Mouse (Mus musculus): ENCODE data around the gene Clip2. TPM values are rescaled to one million over a fixed set of nuclear protein-coding genes. Genes with fewer than 3 reads are reported as not detected.
"Not testable (repeated sequence)": the region's sequence is repeated elsewhere in the genome, so short reads cannot be mapped to it uniquely, and the experiment has no call there.

Gene Clip2
- total RNA-seq, 2 experiments from 2014 or later = 16.7 to 17.7 TPM

DNA sequence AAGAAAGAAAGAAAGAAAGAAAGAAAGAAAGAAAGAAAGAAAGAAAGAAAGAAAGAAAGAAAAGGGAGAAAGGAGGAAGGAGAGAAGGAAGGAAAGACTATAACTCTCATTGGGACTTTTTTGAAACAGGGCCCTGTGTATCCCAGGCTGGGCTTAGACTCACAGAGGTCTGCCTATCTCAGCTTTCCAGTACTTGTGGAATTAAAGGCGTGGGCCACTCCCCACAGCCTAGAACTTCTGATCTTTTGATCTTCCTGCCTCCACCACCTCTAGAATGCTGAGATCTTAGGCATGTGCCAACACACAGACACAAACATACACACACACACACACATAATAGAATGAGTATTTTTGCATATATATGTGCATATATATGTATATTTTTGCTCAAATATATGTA is 87.0 kb downstream of the Clip2 start:
- no peak for DNase-seq (ENCODE audit: low spot score in 2 of 2)

DNA sequence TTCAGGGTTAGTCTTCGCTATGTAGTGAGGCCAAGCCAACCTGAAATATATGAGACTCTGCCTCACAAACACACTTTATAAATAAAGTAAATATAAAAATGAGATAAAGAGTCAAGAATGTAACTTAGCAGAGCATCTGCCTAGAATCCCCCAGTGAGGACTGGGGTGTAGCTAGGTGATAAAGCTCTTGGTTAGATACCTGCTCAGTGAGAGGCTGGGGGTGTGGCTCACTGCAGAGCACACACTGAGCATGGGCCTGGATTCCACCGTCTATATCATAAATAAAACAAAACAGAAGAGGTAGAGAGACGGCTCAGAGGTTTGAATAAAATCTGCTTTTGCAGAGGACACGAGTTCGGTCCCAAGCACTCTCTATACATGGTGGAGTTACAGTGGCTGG is 88.0 kb downstream of the Clip2 start:
- DNase-seq (ENCODE audit: low spot score in 2 of 2) = no peak

DNA sequence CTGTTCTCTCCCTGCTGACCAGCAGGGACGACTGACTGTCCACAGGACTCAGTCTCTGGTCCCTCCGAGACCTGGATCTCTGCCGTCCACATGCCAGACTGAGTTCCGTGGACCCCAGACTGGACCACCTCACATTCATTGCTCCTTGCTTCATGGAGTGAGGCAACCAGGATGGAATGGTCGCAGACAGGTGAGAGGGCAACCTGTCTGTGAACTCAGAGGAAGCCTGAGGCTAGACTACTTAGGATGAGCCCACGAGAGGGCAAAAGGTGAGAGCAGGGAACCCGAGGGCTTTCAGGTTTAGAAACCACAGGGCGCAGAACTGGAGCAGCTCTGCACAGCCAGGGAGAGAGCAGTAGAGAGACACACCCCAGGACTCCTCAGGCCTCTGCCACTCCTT is 89.5 kb downstream of the Clip2 start:
- no peak for DNase-seq (ENCODE audit: low spot score in 2 of 2)

DNA sequence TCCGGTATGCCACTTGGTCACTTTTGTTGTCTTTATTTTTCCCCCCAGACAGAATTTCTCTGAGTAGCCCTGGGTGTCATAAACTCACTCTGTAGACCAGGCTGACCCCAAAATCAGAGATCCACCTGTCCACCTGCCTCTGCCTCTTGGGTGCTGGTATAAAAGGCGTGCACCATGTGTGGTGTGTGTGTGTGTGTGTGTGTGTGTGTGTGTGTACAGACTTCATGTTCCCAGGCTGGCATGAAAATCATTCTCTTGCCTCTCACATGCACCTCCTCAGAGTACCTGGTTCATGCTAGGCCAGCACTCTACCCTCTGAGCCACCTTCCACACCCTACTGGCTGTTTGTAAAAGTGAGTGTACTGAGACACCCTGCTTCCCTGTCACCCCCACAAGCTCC is 89.9 kb downstream of the Clip2 start:
- no peak for DNase-seq (ENCODE audit: low spot score in 2 of 2)

DNA sequence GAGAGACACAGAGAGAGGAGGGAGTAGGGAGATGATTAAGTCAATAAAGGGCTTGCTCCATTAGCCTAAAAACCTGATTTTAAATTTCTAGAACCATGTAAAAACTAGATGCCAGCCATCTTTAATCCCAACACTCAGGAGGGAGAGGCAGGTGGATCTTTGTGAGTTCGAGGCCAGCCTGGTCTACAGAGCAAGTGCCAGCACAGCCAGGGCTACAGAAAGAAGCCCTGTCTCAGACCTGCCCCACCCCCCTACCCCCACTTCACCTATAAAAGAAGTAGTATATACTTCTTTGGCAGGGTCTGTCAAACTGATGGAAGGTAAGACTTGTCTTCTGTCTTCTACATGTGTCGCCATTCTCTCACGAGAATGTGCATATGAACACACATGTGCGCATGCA is 91.7 kb downstream of the Clip2 start:
- DNase-seq (ENCODE audit: low spot score in 2 of 2) = no peak

DNA sequence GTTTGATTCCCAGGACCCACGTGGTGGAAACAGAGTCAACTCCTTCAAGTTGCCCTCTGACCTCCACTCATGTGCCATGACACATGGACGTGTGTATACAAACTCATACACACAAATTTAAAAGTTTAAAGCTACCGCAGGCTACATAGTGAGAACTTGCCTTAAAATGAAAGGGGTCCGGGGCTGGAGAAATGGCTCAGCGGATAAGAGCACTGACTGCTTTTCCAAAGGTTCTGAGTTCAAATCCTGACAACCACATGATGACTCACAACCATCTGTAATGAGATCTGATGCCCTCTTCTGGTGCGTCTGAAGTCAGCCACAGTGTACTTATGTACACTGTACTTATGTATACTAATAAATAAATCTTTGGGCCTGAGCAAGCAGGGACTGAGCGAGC is 93.1 kb downstream of the Clip2 start:
- no peak for DNase-seq (ENCODE audit: low spot score in 2 of 2)

DNA sequence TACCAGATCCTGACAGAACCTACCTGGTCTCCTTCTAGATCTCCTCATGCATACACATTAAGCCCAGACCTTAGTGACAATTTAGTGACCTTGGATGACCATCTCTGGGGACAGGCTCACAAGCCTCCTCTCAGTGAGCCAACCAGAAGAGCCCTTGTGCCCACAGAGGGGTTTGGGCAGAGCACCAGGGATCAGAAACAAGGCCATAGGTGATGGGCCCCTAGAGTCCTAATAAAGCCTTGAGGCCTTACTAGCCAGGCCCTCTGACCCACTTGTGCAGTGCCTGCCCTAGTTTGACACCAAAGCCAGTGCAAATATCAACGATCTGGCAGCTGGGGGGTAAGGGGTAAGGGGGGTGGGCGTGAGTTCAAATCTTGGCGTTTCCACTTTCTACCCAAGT is 93.8 kb downstream of the Clip2 start:
- no peak for DNase-seq (ENCODE audit: low spot score in 2 of 2)

DNA sequence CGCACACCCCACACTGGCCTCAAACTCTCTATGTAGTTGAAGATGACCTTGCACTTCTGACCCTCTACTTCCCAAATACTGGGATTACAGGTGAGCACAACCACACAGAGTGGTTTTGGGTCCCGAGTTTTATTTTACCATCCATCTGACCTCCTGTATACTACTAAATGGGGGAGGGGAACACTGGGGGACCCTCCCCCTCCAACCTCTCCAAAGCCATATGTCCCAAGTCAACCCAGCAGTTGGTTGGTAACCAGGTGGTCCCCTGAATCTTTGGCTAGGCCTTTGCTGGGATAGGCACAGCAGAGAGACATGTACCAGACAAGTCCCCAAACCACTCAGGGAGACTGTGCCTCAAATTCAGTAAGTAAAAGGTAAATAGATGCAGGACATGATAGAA is 94.9 kb downstream of the Clip2 start:
- DNase-seq (ENCODE audit: low spot score in 2 of 2) = peak in 1 of 2 experiments; percentile 11

DNA sequence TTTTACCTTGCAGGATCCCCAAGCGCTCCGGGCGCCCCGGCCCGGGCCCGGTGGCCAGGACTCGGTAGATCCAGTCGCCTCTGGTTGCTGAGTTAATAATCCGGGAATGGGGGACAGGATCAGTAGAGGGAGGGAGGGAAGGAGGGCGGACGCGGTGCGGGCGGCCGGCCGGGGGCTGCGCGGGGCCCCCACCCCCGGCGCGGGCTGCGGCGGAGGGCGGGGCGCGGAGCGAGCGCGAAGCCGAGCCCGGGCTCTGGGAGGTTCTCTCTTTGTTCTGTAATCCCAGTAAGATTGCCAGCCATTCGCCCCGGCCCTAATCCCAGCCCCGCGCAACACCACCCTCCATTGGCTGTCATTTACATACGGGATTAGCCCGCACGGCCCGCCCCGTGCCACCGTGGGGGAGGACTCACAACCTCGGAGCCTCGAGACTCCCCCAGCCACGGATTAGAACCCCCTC is 95.7 kb downstream of the Clip2 start, which contains the start of gene Gtf2ird1:
Gene Gtf2ird1, minus strand, starts transcription at position 214 of the 460 bp plus-strand sequence.
- peak; percentile 60 to 62 for DNase-seq (ENCODE audit: low spot score in 2 of 2)

DNA sequence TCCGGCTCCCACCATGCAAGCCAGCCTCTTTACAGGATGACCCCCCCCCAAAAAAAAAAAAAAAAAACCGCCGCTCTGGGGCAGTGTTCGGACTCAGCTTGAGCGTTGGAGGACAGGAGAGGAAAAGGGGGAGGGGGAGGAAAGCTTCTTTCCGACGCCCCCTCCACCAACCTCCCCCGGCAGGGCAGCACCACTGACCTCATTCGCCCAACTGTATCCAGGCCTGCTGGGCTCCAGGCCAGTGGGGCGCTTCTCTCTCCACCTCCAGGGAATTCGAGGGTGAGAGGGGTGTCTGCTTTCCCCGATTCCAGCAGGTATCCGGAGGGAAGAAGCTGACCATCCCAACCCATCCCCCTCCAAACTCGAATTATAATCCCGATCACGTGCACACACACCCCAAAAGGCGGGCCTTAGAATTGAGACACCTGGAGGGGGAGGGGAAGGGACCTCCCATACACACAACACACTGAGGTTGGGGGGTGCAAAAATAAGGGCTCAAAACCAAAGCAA is 96.3 kb downstream of the Clip2 start:
- peak; percentile 48 to 58 for DNase-seq (ENCODE audit: low spot score in 2 of 2)

DNA sequence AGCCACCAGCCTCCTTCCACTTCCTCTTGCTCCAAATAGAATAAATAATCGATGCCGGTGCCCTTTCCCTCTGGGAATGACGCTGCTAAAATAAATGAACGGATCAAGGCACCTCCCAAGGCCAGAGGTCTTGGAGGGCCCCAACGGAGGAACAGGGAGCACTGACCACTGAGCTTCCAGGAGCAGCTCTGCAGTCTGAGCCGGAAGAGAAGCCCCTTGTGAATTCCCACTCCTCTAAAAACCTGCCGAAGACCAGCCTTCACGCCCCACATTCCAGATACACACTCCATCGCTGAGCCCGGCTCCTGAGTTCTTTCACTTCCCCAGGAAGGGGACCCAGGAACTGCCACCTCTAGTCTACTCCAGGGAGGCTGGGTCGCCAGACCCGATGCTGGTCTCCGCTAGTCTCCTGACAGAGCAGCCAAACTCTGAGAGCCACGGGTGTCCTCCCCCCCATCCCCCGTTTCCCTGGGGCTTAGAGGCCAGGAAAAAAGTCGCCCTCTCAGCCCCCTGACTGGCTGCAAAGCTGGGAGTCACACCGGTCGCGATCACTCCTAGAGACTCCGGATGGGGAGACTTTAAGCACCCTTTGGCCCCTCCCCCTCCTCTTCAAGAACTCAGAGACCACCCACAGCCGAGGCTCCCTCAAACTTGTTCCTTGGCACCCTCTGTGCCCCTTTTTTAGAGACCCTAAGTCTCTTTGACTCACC is 96.9 kb downstream of the Clip2 start:
- DNase-seq (ENCODE audit: low spot score in 2 of 2) = peak; percentile 38

DNA sequence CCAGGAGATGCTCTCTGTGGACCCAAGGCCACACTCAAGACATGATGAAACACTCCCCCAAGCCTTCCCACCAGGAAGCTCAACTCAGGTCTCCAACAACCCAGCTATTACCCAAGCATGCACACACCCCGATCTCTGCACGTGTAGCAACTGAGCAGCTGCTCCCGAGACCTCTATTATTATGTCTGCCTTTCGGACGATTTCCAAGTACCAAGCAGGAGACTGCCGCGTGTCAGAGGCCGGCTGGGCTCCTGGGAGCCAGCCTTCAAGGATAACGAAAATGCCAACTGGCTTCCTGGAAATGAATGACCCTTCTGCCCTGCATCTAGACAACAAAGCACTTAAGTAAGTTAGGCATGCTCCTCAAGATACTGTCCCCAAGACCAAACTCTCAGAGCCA is 97.8 kb downstream of the Clip2 start:
- DNase-seq (ENCODE audit: low spot score in 2 of 2) = peak in 1 of 2 experiments; percentile 27

DNA sequence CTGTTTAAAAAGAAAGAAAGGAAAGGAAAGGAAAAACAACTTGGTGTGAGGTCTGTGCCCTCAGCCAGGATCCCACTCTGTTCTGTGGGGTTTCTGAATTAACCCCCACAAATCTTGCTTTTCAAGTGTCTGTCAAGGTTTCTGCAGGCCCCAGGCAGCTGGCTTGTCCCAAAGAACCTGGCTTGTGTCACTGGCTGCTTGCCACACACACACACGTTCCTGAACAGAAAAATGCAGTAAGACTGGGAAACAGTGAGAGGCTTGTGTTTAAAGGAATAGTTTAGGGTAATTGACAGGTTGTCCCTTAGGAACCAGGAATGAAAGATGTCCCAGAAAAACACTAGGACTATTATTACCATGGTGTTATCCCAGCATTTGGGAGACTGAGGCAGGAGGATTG is 98.7 kb downstream of the Clip2 start:
- no peak for DNase-seq (ENCODE audit: low spot score in 2 of 2)

DNA sequence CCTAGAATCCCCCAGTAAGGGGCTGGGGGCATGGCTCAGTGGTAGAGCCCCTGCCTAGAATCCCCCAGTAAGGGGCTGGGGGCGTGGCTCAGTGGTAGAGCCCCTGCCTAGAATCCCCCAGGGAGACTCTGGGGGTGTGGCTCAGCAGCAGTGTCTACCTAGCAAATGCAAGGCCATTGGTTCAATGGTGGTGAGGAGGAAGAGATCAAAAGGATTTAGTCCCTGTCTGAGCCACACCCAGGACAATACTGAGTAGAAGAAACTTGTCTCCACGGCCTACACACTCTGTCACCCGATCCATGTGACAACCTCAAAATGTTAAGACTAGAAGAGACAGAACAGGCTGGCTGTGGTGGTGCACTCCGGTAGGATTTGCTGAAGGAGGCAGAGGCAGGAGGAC is 105.5 kb downstream of the Clip2 start:
- not testable (repeated sequence) for DNase-seq (ENCODE audit: low spot score in 2 of 2)

DNA sequence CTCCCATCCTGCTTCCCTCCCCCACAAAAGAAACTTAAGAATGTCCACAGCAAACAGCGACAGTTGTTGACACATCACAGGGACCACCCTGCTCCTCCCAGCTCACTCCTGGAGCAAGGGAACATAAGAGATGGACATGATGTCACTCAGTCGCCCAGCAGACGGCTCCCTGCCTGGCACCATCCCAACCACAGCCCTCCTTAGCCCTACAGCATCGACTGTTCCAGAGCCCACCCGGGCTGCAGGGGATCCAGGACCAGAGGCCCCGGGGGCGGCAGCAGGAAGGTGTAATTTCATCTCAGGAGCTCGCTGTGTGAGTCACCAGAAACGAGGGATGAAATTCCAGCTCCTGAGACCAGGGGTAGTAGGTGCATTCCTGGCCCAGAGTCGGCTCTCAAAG is 106.3 kb downstream of the Clip2 start:
- peak in 1 of 2 experiments; percentile 33 for DNase-seq (ENCODE audit: low spot score in 2 of 2)

DNA sequence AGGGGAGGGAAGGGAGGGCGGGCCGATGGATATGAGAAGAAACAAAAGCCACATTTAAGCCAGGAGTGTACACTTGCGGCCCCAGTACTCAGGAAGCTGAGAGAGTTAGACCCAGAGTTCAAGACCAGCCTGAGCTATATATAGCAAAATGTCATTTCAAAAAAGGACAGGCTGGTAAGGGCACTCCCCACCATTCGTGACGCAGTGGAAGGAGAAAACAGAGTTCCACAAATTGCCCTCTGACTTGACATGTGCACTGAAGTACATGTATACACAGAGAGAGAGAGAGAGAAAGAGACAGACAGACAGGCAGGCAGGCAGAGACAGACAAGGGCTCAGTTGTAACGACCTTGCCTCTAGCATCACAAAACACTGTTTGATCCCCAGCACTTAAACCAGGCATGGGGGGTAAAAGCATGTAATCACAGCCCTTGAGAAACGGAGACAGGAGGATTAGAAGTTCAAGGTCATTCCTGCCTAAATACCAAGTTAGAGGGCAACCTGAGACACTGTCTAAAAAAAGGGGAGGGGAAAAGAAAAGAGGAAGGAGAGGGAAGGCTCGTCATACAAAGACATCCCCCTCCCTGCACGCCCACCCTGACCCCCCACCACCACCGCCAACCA is 106.9 kb downstream of the Clip2 start:
- no peak for DNase-seq (ENCODE audit: low spot score in 2 of 2)

DNA sequence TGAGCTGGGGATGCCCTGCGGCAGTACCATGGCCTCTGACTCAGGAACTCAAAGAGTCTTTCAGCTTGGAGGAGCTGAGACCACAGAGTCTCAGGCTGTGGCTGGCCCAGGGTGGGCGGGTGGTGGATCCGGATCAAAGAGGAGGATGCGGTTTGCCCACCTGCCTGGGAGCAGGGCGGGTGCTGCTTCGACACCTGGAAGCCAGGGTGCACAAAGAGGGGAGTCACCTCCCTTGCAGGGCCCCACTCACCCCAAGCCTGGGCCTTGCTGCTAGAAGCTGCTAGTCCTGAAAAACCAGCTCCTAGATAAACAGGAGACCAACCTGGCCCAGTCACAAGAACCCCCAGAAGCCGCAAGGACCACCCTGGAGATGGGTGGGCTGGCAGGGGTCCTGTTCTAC is 107.8 kb downstream of the Clip2 start:
- no peak for DNase-seq (ENCODE audit: low spot score in 2 of 2)

DNA sequence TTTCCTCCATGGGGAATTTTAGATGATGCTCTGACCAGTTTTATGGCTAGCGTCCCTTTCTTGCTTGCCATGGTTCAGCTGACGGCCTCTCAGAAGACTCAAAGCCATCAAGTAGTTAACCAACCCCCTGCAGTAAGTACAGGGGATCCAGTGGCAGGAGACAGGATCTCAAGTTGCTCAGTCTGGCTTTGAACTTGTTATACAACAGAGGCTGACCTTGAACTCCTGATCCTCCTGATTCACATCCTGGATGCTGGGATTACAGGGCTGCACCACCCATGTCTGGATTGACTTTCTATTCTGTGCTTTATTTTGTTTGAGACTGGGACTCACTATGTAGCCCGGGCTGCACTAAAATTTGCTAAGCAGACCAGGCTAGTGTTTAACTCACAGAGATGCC is 110.2 kb downstream of the Clip2 start:
- no peak for DNase-seq (ENCODE audit: low spot score in 2 of 2)

DNA sequence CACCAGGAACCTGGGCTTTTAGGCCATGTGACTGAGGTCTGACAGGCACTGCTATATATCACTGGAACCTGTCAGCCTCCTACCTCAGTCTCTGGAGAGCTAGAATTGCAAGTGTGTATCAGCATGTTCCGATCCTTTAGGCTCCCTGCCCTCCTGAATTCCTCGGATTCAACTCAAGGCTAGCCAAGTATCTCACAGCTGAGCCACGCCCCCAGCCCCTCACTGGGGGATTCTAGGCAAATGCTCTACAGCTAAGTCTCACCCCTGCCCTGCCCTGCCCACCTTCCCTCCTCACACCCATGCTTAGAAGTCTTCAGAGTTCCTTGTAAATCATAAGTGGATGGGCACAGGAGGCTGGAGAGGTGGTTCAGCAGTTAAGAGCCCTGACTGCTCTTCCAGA is 111.1 kb downstream of the Clip2 start:
- no peak for DNase-seq (ENCODE audit: low spot score in 2 of 2)

DNA sequence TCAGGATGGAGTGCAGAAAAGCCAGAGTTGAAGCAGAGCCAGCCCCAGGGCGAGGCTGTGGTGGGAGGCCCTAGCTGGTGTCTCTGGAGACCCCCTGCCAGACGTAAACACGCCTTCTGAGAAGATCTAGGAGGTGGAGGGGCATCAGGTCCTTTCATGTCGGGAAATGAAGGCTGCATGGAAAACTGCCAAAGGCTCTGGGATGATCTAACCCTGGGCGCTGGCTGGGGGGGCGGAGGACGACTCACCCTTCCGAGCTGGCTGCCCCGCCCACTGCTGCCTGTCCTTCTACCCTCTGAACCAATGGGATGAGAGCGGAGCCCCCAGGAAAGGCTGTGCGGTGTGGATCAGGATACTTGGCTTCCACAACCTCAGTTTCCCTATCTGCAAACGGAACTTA is 112.1 kb downstream of the Clip2 start:
- peak; percentile 73 to 79 for DNase-seq (ENCODE audit: low spot score in 2 of 2)

DNA sequence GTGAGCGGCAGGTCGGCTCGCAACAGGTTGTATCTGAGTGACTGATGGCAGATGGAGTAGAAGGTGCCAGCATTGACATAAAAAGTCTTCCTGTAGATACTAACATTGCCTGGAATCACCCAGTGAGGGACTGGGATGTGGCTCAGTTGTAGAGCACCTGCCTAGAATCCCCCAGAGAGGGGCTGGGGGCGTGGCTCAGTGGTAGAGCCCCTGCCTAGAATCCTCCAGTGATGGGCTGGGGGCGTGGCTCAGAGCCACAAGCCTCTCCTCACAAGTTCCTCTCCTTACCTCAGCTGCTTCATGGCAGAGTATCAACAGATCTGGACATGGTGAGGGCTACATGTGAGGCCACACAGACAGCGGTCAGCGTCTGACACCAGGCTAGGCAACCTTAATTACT is 112.8 kb downstream of the Clip2 start:
- no peak for DNase-seq (ENCODE audit: low spot score in 2 of 2)
